Mouse (Mus musculus): ENCODE data around the gene Fmod. TPM values are rescaled to one million over a fixed set of nuclear protein-coding genes. Genes with fewer than 3 reads are reported as not detected.
A peak's percentile ranks its signal among the peaks of the same experiment; 100 is the strongest.

Fmod gene
- total and polyA plus RNA-seq, 3 experiments = not detected

DNA sequence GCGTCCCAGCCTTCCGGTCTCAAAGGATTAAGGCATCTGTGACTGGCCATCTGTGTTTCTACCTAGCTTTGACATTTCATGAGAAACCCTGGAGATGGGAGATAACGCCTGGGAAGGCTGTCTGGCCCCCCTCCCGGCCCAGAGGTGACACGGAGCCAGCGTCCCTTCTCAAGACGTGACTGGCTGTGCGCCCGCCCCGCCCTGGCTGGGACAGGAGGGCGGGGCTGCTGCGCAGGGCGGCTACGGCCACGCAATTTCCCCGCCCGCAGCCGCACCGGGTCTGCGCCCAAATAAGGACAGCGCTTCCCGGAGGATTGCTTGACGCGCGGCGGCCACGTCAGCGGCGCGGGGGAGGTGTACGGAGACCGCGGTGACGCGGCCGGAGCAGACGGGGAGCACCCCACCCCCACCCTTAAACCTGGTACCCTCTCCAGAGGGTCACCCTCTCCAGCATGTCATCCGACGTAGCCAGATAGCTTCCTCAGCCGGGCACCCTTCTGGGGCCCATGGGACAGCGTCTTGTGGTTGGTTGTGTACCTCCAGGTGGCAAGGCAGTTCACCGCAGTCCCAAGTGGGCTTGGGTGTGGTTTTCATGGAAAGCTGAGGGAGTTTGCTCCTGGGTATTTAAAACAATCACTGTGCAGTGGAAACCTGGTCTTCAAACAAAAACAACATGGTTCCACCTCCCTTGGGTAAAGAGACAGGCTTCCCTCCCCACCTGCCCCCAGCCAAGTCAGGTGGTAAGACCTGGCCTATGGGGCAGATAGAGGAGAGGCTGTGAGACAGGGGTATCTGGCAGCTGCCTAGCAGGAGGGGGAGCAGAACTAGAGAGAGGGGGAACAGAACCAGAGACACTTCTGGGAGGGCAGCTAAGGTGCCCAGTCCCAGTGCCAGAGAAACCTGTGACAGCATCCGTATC lies 56.1 kb downstream of the Fmod start:
- peak overlapping the region; percentile 82 for H3K27ac ChIP-seq (ENCODE audit: insufficient read depth, low read depth)
- TF ChIP-seq MAFK (IDR thresholded peaks at IDR 0.05; ENCODE audit: insufficient replicate concordance, low read length) (peak; percentile 61; the same call in 1 of the 2 replicates), SIN3A (IDR thresholded peaks at IDR 0.05; ENCODE audit: low read length) (peak; percentile 75), TCF12 (IDR thresholded peaks at IDR 0.05; ENCODE audit: low read depth, low read length) (peak; percentile 91; the same call in 1 of the 2 replicates), ETS1 (conservative IDR thresholded peaks at IDR 0.05; ENCODE audit: low read depth, low read length) (peak; percentile 92), KAT2A (IDR thresholded peaks at IDR 0.05; ENCODE audit: insufficient replicate concordance, low read length) (peak; percentile 85), EP300 (IDR thresholded peaks at IDR 0.05; ENCODE audit: low read length) (peak; percentile 83), NRF1 (IDR thresholded peaks at IDR 0.05; ENCODE audit: low read depth, low read length) (peak; percentile 81), ELF1 (IDR thresholded peaks at IDR 0.05; ENCODE audit: low read depth, low read length) (peak; percentile 37; the same call in 1 of the 2 replicates), ZMIZ1 (IDR thresholded peaks at IDR 0.05; ENCODE audit: low read depth, low read length) (no peak; the same call in 1 of the 2 replicates), CHD2 (IDR thresholded peaks at IDR 0.05; ENCODE audit: low read length) (peak; percentile 85), PAX5 (IDR thresholded peaks at IDR 0.05; ENCODE audit: low read length) (no peak), SMC3 (IDR thresholded peaks at IDR 0.05; ENCODE audit: low read depth, low read length) (0 out of 2 replicates have a peak, but pooled peaks have one; percentile 1), JUN (IDR thresholded peaks at IDR 0.05; ENCODE audit: insufficient read depth, low read depth, low read length) (no peak), POLR2A (IDR thresholded peaks at IDR 0.05; ENCODE audit: low read depth, low read length) (peak; percentile 57), JUND (conservative IDR thresholded peaks at IDR 0.05; ENCODE audit: low read depth, low read length) (no peak; the same call in 1 of the 2 replicates), NELFE (IDR thresholded peaks at IDR 0.05; ENCODE audit: low read depth, low read length) (0 out of 2 replicates have a peak, but pooled peaks have one; percentile 11), IRF4 (IDR thresholded peaks at IDR 0.05; ENCODE audit: low read depth, low read length) (peak; percentile 5; the same call in 1 of the 2 replicates), USF1 (IDR thresholded peaks at IDR 0.05; ENCODE audit: low read depth, low read length) (peak; percentile 17; the same call in 1 of the 2 replicates), MEF2A (IDR thresholded peaks at IDR 0.05; ENCODE audit: borderline replicate concordance, low read depth, low read length) (peak; percentile 74), MXI1 (IDR thresholded peaks at IDR 0.05; ENCODE audit: low read depth, low read length) (peak; percentile 45), MAZ (IDR thresholded peaks at IDR 0.05; ENCODE audit: low read depth, low read length) (peak; percentile 2; the same call in 1 of the 2 replicates), MYC (IDR thresholded peaks at IDR 0.05; ENCODE audit: low read depth, low read length) (no peak), BHLHE40 (IDR thresholded peaks at IDR 0.05; ENCODE audit: low read depth, low read length) (peak; percentile 81), ZKSCAN1 (IDR thresholded peaks at IDR 0.05; ENCODE audit: borderline replicate concordance, low read depth, low read length) (no peak)
- in situ Hi-C loops (cut with MboI; ENCODE audit: low pct_ligation_motif_present, low pct_unique_long_range_greater_than_20kb, low sequenced_read_pairs) = no loop called here
- no peaks in the 10 kb centered on the region for H3K36me3 ChIP-seq (replicated peaks in 1 of 2; ENCODE audit: control insufficient read depth in 1 of 2, insufficient read depth in 1 of 2, low read length in 1 of 2)
- H3K4me1 ChIP-seq (ENCODE audit: control insufficient read depth in 1 of 2, insufficient read depth in 2 of 2) = peaks cover 18 to 35% of the 10 kb centered on the region in 2 experiments
- dilution Hi-C loops (cut with MboI; ENCODE audit: extremely low pct_ligation_motif_present, extremely low pct_unique_long_range_greater_than_20kb, low sequenced_read_pairs) = no loop called here
- DNase-seq (ENCODE audit: extremely low read depth) = peak; percentile 89
- H3K9ac ChIP-seq (ENCODE audit: insufficient read depth, low read depth) = peak overlapping the region; percentile 37
- peaks cover 49% of the 10 kb centered on the region for H3K27me3 ChIP-seq (replicated peaks)
- H3K79me2 ChIP-seq (replicated peaks; ENCODE audit: control insufficient read depth, extremely low read depth, insufficient read depth, poor library complexity, severe bottlenecking) = no peaks in the 10 kb centered on the region
- no peaks in the 10 kb centered on the region for H3K9me3 ChIP-seq (replicated peaks; ENCODE audit: low read length)
- H3K4me2 ChIP-seq (ENCODE audit: insufficient read depth, low read depth, poor library complexity, severe bottlenecking) = peak overlapping the region; percentile 83
- H3K4me3 ChIP-seq (replicated peaks in 1 of 3; ENCODE audit: low read depth in 2 of 3, low read length in 2 of 3, poor library complexity in 1 of 3) = peak overlapping the region; percentile 19 to 56 (median 48)
